Mouse (Mus musculus) forebrain, embryonic 12.5 days (tissue): ENCODE results near the gene Asf1b. TPM values are rescaled to one million over a fixed set of nuclear protein-coding genes. Genes with fewer than 3 reads are reported as not detected.
A peak's percentile ranks its signal among the peaks of the same experiment; 100 is the strongest.

ENCODE experiments used
- ATAC-seq: fragments of 200-750 bp; cut with Nextera tagmentation; 2 replicates; pipeline ENCODE4 v1.8.0; 2017; ENCODE audit warnings: moderate TSS enrichment; ENCODE audit not compliant: low FRiP score
- H3K27ac ChIP-seq: fragments of 300-500 bp; sonication (generic); 2 replicates; pipeline ENCODE4 v1.5.1; 2016; ENCODE audit warnings: mild to moderate bottlenecking
- H3K27me3 ChIP-seq: fragments of 300-500 bp; sonication (generic); 2 replicates; pipeline ENCODE4 v1.6.1; 2016; ENCODE audit warnings: mild to moderate bottlenecking
- H3K36me3 ChIP-seq: fragments of 300-500 bp; sonication (generic); replicated peaks from 2 replicates; pipeline ENCODE4 v1.6.1; 2016; ENCODE audit warnings: mild to moderate bottlenecking
- H3K4me1 ChIP-seq: fragments of 300-500 bp; sonication (generic); 2 replicates; pipeline ENCODE4 v1.6.1; 2016
- H3K4me2 ChIP-seq: fragments of 300-500 bp; sonication (generic); 2 replicates; pipeline ENCODE4 v1.6.1; 2016; ENCODE audit warnings: mild to moderate bottlenecking, moderate library complexity
- H3K4me3 ChIP-seq: fragments of 300-500 bp; sonication (generic); replicated peaks from 2 replicates; pipeline ENCODE4 v1.5.1; 2016; ENCODE audit warnings: mild to moderate bottlenecking
- H3K9ac ChIP-seq: fragments of 300-500 bp; sonication (generic); 2 replicates; pipeline ENCODE4 v1.6.1; 2016; ENCODE audit warnings: mild to moderate bottlenecking
- H3K9me3 ChIP-seq: fragments of 300-500 bp; sonication (generic); 2 replicates; pipeline ENCODE4 v1.6.1; 2016
- WGBS: fragments of 180-500 bp; shearing (Covaris S2); methylation state at CpG from one replicate; pipeline ENCODE4 v1.1.7; 2016; 5-methylcytosine and 5-hydroxymethylcytosine counted together
- polyA plus RNA-seq: library from polyadenylated mRNA; unstranded; fragments of >200 nt; fragmentation: Nextera tagmentation; extraction: Ambion mirVana; gene quantifications from 2 replicates; pipeline ENCODE4 v1.2.1, GENCODE M21; 2016

Asf1b gene
- polyA plus RNA-seq, 1 experiment from 2014 or later, result 59.0 TPM

- Histone ChIP-seq H3K27me3 (no peaks in the 10 kb centered on the region), H3K9me3 (no peaks in the 10 kb centered on the region), H3K9ac (no peak overlapping the region), H3K36me3 (peaks cover 27% of the 10 kb centered on the region), H3K4me2 (no peak overlapping the region), H3K4me3 (no peak overlapping the region), H3K4me1 (peaks cover 26% of the 10 kb centered on the region), H3K27ac (no peak overlapping the region)
- WGBS, result 87% methylated on average over 4 of the region's 4 CpGs
- no peak for ATAC-seq
These were observed 15.8 kb downstream of the Asf1b start for GRCm38 (mm10) chr8:83971121-83971520.

GRCm38 (mm10) chr8:83971661-83972060 is 16.4 kb downstream of the Asf1b start:
- WGBS, result 71% methylated on average over 6 of the region's 6 CpGs
- peaks cover 27% of the 10 kb centered on the region for H3K36me3 ChIP-seq
- no peak overlapping the region for H3K27ac ChIP-seq
- peak overlapping the region; percentile 93; the same call in 1 of the 2 replicates for H3K4me3 ChIP-seq
- no peaks in the 10 kb centered on the region for H3K9me3 ChIP-seq
- peak overlapping the region; percentile 79; the same call in 1 of the 2 replicates for H3K9ac ChIP-seq
- H3K4me2 ChIP-seq, result peak overlapping the region; percentile 95
- H3K27me3 ChIP-seq, result no peaks in the 10 kb centered on the region
- H3K4me1 ChIP-seq, result peaks cover 26% of the 10 kb centered on the region
- ATAC-seq, result no peak

GRCm38 (mm10) chr8:83972150-83973120 is 17.1 kb downstream of the Asf1b start, which contains the start of gene Prkaca:
TSS of gene Prkaca (plus strand) at chr8:83972993.
- Histone ChIP-seq H3K4me3 (peak within 1 kb of the TSS; percentile 93), H3K4me2 (peak within 1 kb of the TSS; percentile 99), H3K36me3 (peaks cover 25% of the 10 kb centered on the region), H3K27ac (peak within 1 kb of the TSS; percentile 82), H3K9me3 (no peaks in the 10 kb centered on the region), H3K9ac (peak within 1 kb of the TSS; percentile 86), H3K4me1 (peaks cover 34% of the 10 kb centered on the region), H3K27me3 (no peaks in the 10 kb centered on the region)
- under 1% methylated on average over 78 of the region's 94 CpGs for WGBS
- ATAC-seq, result peak; percentile 100

DNA sequence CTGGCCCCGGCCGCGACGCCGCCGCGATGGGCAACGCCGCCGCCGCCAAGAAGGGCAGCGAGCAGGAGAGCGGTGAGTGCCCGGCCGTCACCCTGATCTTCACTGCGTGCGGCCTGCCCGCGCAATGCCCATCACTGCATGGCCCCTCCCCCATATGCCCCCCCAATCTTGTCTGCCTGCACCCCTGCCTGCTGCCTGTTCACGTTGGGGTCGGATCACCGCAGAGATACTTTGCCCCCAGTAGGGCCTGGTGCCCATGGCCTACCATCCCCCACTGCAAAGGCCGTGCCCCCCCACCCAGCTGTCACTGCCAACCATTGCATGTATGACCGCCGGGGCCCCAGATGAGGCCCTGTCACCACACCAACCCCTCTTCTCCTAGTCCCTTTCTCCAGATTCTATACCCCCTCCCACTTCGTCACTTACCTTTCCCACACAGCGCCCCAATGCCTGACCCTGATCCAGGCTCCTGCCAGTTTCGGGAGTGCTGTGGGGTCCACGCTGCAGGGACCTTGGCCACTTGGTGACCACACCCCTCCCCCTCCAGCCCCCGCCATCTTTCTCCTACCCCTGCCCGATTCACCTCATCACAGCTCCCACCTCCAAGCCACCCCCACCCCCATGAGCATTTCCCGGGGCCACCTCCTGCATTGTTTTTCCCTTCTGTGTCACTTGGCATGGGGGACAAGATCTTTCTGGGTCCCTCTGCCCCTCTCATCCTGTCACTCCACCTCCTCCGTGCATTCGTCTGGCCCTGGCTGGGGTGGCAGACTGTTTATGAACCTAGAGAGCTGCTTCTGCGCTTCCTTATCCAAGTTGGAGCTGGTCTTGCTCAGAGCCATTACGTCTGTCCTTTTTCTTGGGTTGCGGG is 18.1 kb downstream of the Asf1b start:
- Histone ChIP-seq H3K4me2 (peak overlapping the region; percentile 99), H3K36me3 (peaks cover 18% of the 10 kb centered on the region), H3K9ac (peak overlapping the region; percentile 86), H3K27me3 (no peaks in the 10 kb centered on the region), H3K4me3 (peak overlapping the region; percentile 93), H3K27ac (peak overlapping the region; percentile 73), H3K4me1 (peaks cover 43% of the 10 kb centered on the region), H3K9me3 (no peaks in the 10 kb centered on the region)
- no peak for ATAC-seq
- WGBS, result 6% methylated on average over 21 of the region's 37 CpGs

DNA sequence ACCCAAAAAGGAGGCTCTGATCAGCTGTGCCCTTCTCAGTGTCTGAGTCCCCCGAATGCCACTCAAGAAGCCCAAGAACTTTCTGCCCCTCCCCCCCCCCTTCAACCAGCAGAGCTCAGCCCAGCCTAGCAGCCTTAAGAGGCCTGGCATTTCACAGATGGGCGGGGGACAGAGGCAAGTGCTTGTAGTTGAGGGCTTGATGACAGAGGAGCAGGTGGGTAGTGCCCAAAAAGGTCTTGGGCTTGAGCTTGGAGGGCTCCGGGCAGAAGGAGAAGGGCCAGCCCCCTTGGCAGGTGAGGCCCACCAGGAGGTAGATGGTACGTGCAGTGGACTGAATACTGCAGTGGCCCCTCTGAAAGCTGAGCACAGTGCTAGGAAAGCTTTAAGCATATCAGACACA is 19.2 kb downstream of the Asf1b start:
- WGBS, result 73% methylated on average over 4 of the region's 4 CpGs
- Histone ChIP-seq H3K4me3 (no peak overlapping the region; the same call in 1 of the 2 replicates), H3K9me3 (no peaks in the 10 kb centered on the region), H3K27ac (no peak overlapping the region), H3K36me3 (peaks cover 9% of the 10 kb centered on the region), H3K4me1 (peaks cover 44% of the 10 kb centered on the region), H3K27me3 (no peaks in the 10 kb centered on the region), H3K9ac (0 out of 2 replicates have a peak overlapping the region, but pooled peaks have one; percentile 86), H3K4me2 (peak overlapping the region; percentile 99)
- ATAC-seq, result no peak

- ATAC-seq, result no peak
- H3K9me3 ChIP-seq, result no peaks in the 10 kb centered on the region
- no peaks in the 10 kb centered on the region for H3K27me3 ChIP-seq
- WGBS, result 82% methylated on average over 4 of the region's 4 CpGs
- no peak overlapping the region for H3K4me2 ChIP-seq
- no peak overlapping the region for H3K4me3 ChIP-seq
- no peak overlapping the region for H3K9ac ChIP-seq
- peaks cover 44% of the 10 kb centered on the region for H3K4me1 ChIP-seq
- peaks cover 11% of the 10 kb centered on the region for H3K36me3 ChIP-seq
- no peak overlapping the region for H3K27ac ChIP-seq
These were observed 20.9 kb downstream of the Asf1b start for GRCm38 (mm10) chr8:83976101-83976630.

DNA sequence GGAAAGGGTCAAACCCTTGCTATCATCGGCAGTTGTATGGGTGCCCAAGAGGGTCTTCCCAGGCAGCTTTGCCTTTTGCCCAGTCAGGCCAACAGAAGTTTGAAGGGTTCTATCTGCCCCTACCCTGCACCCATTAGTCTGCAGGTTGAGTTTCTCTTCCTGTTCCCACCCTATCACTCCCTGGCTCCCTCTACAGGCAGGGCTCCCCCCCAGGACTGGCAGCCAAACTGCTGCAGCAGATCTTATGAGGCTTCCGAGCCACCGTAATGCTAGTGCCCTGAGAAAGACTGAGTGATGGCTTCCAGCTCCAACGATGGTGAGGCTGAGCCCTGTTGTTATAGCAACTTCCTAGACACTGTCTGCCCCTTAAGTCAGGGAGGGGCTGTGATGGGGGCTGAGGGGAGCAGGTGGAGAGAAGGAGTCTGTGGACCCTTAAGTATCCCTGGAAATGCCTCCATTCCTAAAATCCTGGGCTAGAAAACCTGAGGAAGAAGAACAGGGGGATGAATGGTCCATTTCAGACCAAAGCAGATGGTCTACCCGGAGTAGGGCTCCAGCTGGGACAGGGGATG is 21.6 kb downstream of the Asf1b start:
- H3K36me3 ChIP-seq, result peaks cover 18% of the 10 kb centered on the region
- 89% methylated on average over 5 of the region's 5 CpGs for WGBS
- no peak overlapping the region for H3K27ac ChIP-seq
- H3K4me2 ChIP-seq, result no peak overlapping the region
- H3K4me3 ChIP-seq, result no peak overlapping the region
- H3K9ac ChIP-seq, result no peak overlapping the region
- no peaks in the 10 kb centered on the region for H3K27me3 ChIP-seq
- peaks cover 39% of the 10 kb centered on the region for H3K4me1 ChIP-seq
- no peak for ATAC-seq
- no peaks in the 10 kb centered on the region for H3K9me3 ChIP-seq

DNA sequence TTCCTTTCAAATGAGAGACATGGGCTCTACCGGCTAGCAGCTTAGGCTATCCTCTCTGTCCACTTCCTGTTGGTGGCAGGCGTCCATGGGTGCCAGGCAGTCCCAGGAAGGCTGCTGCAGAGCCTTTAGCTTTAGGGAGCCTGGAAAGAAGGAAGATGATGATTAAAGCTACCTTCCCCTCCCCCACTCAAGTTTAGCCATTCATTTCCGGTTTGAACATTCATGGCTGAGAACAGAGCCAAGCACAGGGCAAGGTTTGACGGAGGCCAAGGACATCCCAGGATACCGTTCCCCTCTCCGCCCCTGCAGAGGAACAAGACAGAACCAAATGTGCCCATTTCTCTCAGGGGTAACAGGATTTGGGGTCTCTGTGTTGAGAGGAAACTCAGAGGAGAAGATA is 22.3 kb downstream of the Asf1b start:
- Histone ChIP-seq H3K4me1 (peaks cover 36% of the 10 kb centered on the region), H3K27ac (no peak overlapping the region), H3K4me2 (no peak overlapping the region), H3K9ac (no peak overlapping the region; the same call in 1 of the 2 replicates), H3K4me3 (no peak overlapping the region), H3K36me3 (peaks cover 26% of the 10 kb centered on the region), H3K9me3 (no peaks in the 10 kb centered on the region), H3K27me3 (no peaks in the 10 kb centered on the region)
- no peak for ATAC-seq
- WGBS, result 64% methylated on average over 6 of the region's 6 CpGs

- Histone ChIP-seq H3K4me1 (peaks cover 35% of the 10 kb centered on the region), H3K9ac (0 out of 2 replicates have a peak overlapping the region, but pooled peaks have one; percentile 33), H3K4me2 (no peak overlapping the region), H3K4me3 (no peak overlapping the region), H3K27ac (peak overlapping the region; percentile 32; the same call in 1 of the 2 replicates), H3K27me3 (no peaks in the 10 kb centered on the region), H3K9me3 (no peaks in the 10 kb centered on the region), H3K36me3 (peaks cover 32% of the 10 kb centered on the region)
- 78% methylated on average over 9 of the region's 9 CpGs for WGBS
- no peak for ATAC-seq
These were observed 22.9 kb downstream of the Asf1b start for GRCm38 (mm10) chr8:83978200-83978599.

DNA sequence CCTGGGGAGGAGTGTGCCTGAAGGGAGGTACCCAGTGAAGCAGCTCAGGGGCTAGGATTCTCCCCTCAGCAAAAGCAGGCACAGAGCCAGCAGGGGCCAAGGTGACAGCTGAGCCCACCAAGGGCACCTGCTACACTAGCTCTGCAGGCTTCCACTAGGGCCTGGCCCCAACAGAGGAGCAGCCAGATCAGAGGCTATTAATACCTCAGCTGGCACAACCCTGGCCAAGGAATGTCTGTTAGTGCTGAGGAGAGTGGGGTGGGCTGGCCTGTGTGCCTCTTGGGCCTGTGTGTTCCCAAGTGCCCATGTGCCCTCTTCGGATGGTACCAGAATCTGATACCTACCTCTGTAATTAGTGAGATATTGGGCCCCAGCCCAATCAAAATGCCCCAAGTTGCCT is 24.9 kb downstream of the Asf1b start:
- Histone ChIP-seq H3K36me3 (peaks cover 50% of the 10 kb centered on the region), H3K27ac (no peak overlapping the region), H3K4me2 (no peak overlapping the region), H3K27me3 (no peaks in the 10 kb centered on the region), H3K4me3 (no peak overlapping the region), H3K9ac (no peak overlapping the region), H3K4me1 (peaks cover 19% of the 10 kb centered on the region), H3K9me3 (no peaks in the 10 kb centered on the region)
- no peak for ATAC-seq
- WGBS, result 87% methylated on average over 1 of the region's 1 CpGs

DNA sequence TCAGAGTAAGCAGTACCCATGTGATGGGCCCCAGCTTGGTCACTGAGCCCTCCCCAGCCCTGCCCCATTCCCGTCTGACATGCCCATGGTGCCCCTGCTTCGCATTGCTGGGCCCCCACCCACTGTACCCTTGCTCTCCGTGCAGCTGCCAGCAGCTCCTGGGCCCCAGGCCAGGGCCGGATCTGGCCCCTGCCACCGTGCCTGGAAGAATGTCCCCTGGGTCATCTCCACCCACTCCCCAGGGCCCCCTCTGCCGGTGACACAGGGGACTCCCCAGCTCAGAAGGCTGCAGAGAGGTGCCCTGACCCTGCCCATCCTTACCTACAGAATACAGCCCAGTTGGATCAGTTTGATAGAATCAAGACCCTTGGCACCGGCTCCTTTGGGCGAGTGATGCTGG is 25.5 kb downstream of the Asf1b start:
- H3K4me3 ChIP-seq, result no peak overlapping the region
- H3K4me1 ChIP-seq, result peaks cover 19% of the 10 kb centered on the region
- no peak for ATAC-seq
- no peak overlapping the region for H3K9ac ChIP-seq
- H3K9me3 ChIP-seq, result no peaks in the 10 kb centered on the region
- H3K27me3 ChIP-seq, result no peaks in the 10 kb centered on the region
- H3K36me3 ChIP-seq, result peaks cover 53% of the 10 kb centered on the region
- H3K4me2 ChIP-seq, result no peak overlapping the region
- 86% methylated on average over 8 of the region's 8 CpGs for WGBS
- no peak overlapping the region for H3K27ac ChIP-seq
